Mouse (Mus musculus) MEL (cell line): Measurements from ENCODE around the gene Nsun2.

Experiments used
- BHLHE40 ChIP-seq: IDR thresholded peaks from 2 replicates; pipeline ENCODE4 v1.6.1; 2012; ENCODE audit warnings: low read depth, mild to moderate bottlenecking, inconsistent platforms, low read length, improper control_type of control experiment, borderline replicate concordance
- CHD1 ChIP-seq: IDR thresholded peaks from 2 replicates; pipeline ENCODE4 v1.6.1; 2012; ENCODE audit warnings: low read depth, mild to moderate bottlenecking, inconsistent platforms, low read length, improper control_type of control experiment
- CTCF ChIP-seq, 3 experiments: IDR thresholded peaks in 2 of 3; conservative IDR thresholded peaks in 1 of 3; 2 replicates each; pipeline ENCODE4 v1.5.1; 2011 to 2012; ENCODE audit warnings: low read length in 3 of 3, low read depth in 2 of 3, mild to moderate bottlenecking in 2 of 3, improper control_type of control experiment in 1 of 3, inconsistent platforms in 1 of 3, mixed read lengths in 1 of 3, moderate library complexity in 1 of 3; ENCODE audit not compliant: control insufficient read depth in 1 of 3, insufficient read depth in 1 of 3, poor library complexity in 1 of 3, severe bottlenecking in 1 of 3
- ELF1 ChIP-seq: IDR thresholded peaks from 2 replicates; pipeline ENCODE4 v1.6.1; 2014; ENCODE audit warnings: low read depth, mild to moderate bottlenecking, inconsistent platforms, low read length, improper control_type of control experiment, moderate library complexity
- EP300 ChIP-seq, 2 experiments: IDR thresholded peaks; 2 replicates each; pipeline ENCODE4 v1.6.1; 2011; ENCODE audit warnings: improper control_type of control experiment in 2 of 2, low read length in 2 of 2, low read depth in 1 of 2, mild to moderate bottlenecking in 1 of 2
- GATA1 ChIP-seq: IDR thresholded peaks from 2 replicates; pipeline ENCODE4 v1.6.1; 2011; ENCODE audit warnings: low read depth, low read length, improper control_type of control experiment
- POLR2A ChIP-seq, 2 experiments: IDR thresholded peaks; 2 replicates each; pipeline ENCODE4 v1.6.1; 2011 to 2012; ENCODE audit warnings: low read length in 2 of 2, mild to moderate bottlenecking in 2 of 2, control low read depth in 1 of 2, improper control_type of control experiment in 1 of 2, low read depth in 1 of 2, moderate library complexity in 1 of 2; ENCODE audit not compliant: control insufficient read depth in 1 of 2, insufficient read depth in 1 of 2, poor library complexity in 1 of 2
- RCOR1 ChIP-seq: IDR thresholded peaks from 2 replicates; pipeline ENCODE4 v1.6.1; 2012; ENCODE audit warnings: low read depth, mild to moderate bottlenecking, inconsistent platforms, low read length, improper control_type of control experiment
- TCF12 ChIP-seq: IDR thresholded peaks from 2 replicates; pipeline ENCODE4 v1.6.1; 2014; ENCODE audit warnings: low read depth, mild to moderate bottlenecking, inconsistent platforms, low read length, improper control_type of control experiment, moderate library complexity

DNA sequence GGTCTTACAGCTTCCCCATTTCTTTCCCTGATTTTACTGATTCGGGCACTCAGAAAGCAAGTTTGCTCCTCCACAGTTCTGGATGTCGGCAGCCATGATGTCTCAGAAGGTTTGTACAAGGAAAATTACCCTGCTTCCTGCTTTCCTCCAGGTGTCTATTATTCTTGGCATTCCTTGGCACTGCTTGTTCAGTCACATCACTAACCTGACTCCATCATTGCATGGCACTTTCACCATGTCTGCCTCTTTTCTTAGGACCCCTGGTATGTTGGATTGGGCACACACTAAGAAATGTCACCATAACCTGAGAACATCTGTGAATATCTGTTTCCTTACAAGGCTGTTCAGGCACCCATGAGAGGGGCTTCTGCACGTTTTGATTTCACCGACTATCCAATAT lies 2.5 kb downstream of the Nsun2 start:
- TF ChIP-seq ELF1 (no peak), CTCF (IDR thresholded peaks at IDR 0.05 in 2 of 3, conservative IDR thresholded peaks at IDR 0.05 in 1 of 3; ENCODE audit: control insufficient read depth in 1 of 3, insufficient read depth in 1 of 3, low read depth in 2 of 3, low read length in 3 of 3, poor library complexity in 1 of 3, severe bottlenecking in 1 of 3) (no peak), EP300 (IDR thresholded peaks at IDR 0.05; ENCODE audit: low read depth in 1 of 2, low read length in 2 of 2) (no peak), TCF12 (no peak), BHLHE40 (no peak), POLR2A (IDR thresholded peaks at IDR 0.05; ENCODE audit: control insufficient read depth in 1 of 2, insufficient read depth in 1 of 2, low read depth in 1 of 2, low read length in 2 of 2, poor library complexity in 1 of 2) (no peak), CHD1 (no peak), GATA1 (no peak), RCOR1 (no peak)
